Mouse (Mus musculus) MEL (cell line): ENCODE data around the gene Cracr2a. TPM values are rescaled to one million over a fixed set of nuclear protein-coding genes. Genes with fewer than 3 reads are reported as not detected.
A peak's percentile ranks its signal among the peaks of the same experiment; 100 is the strongest.

Experiments used
- DNase-seq: peaks from one replicate; pipeline ENCODE4 v3.0.0; 2011; ENCODE audit warnings: low read depth, low spot score
- H3K27ac ChIP-seq: 2 replicates; pipeline ENCODE4 v1.5.1; 2012; ENCODE audit warnings: low read depth, mild to moderate bottlenecking, control low read depth, low read length, moderate library complexity; ENCODE audit not compliant: control insufficient read depth
- H3K27me3 ChIP-seq, 2 experiments: fragments of 150-350 bp in 1 of 2; sonication (generic) in 1 of 2; 2 replicates each; pipeline ENCODE4 v1.6.1; 2012; ENCODE audit warnings: low read length in 2 of 2, mild to moderate bottlenecking in 2 of 2, improper control_type of control experiment in 1 of 2, moderate library complexity in 1 of 2; ENCODE audit not compliant: insufficient read depth in 2 of 2, control insufficient read depth in 1 of 2
- H3K36me3 ChIP-seq, 2 experiments: 2 replicates each; pipeline ENCODE4 v1.6.1; 2012 to 2014; ENCODE audit warnings: low read length in 2 of 2, improper control_type of control experiment in 1 of 2, inconsistent platforms in 1 of 2, mild to moderate bottlenecking in 1 of 2; ENCODE audit not compliant: insufficient read depth in 2 of 2, control insufficient read depth in 1 of 2
- H3K4me1 ChIP-seq, 2 experiments: fragments of 150-350 bp in 1 of 2; sonication (generic) in 1 of 2; 2 replicates each; pipeline ENCODE4 v1.6.1; 2012; ENCODE audit warnings: low read length in 2 of 2, improper control_type of control experiment in 1 of 2, mild to moderate bottlenecking in 1 of 2; ENCODE audit not compliant: insufficient read depth in 2 of 2, control insufficient read depth in 1 of 2
- H3K4me3 ChIP-seq, 2 experiments: fragments of 150-350 bp in 1 of 2; sonication (generic) in 1 of 2; 2 replicates each; pipeline ENCODE4 v1.5.1; 2012; ENCODE audit warnings: low read depth in 2 of 2, low read length in 2 of 2, mild to moderate bottlenecking in 2 of 2, moderate library complexity in 2 of 2, control low read depth in 1 of 2, improper control_type of control experiment in 1 of 2; ENCODE audit not compliant: control insufficient read depth in 1 of 2, insufficient read depth in 1 of 2
- H3K79me2 ChIP-seq: 2 replicates; pipeline ENCODE4 v1.6.1; 2012; ENCODE audit warnings: mild to moderate bottlenecking, low read length, moderate library complexity; ENCODE audit not compliant: control insufficient read depth, poor library complexity, insufficient read depth
- H3K9ac ChIP-seq: 2 replicates; pipeline ENCODE4 v1.6.1; 2012; ENCODE audit warnings: low read depth, mild to moderate bottlenecking, control low read depth, low read length, moderate library complexity; ENCODE audit not compliant: control insufficient read depth, poor library complexity, severe bottlenecking
- H3K9me3 ChIP-seq: fragments of 150-350 bp; sonication (generic); replicated peaks from 2 replicates; pipeline ENCODE4 v1.6.1; 2012; ENCODE audit warnings: mild to moderate bottlenecking, low read length, improper control_type of control experiment, moderate library complexity; ENCODE audit not compliant: insufficient read depth
- CHD1 ChIP-seq: IDR thresholded peaks from 2 replicates; pipeline ENCODE4 v1.6.1; 2012; ENCODE audit warnings: low read depth, mild to moderate bottlenecking, inconsistent platforms, low read length, improper control_type of control experiment
- CHD2 ChIP-seq: IDR thresholded peaks from 2 replicates; pipeline ENCODE4 v1.6.1; 2011; ENCODE audit warnings: low read length, improper control_type of control experiment
- CTCF ChIP-seq, 3 experiments: IDR thresholded peaks in 2 of 3; conservative IDR thresholded peaks in 1 of 3; 2 replicates each; pipeline ENCODE4 v1.5.1; 2011 to 2012; ENCODE audit warnings: low read length in 3 of 3, low read depth in 2 of 3, mild to moderate bottlenecking in 2 of 3, improper control_type of control experiment in 1 of 3, inconsistent platforms in 1 of 3, mixed read lengths in 1 of 3, moderate library complexity in 1 of 3; ENCODE audit not compliant: control insufficient read depth in 1 of 3, insufficient read depth in 1 of 3, poor library complexity in 1 of 3, severe bottlenecking in 1 of 3
- E2F4 ChIP-seq: IDR thresholded peaks from 2 replicates; pipeline ENCODE4 v1.6.1; 2011; ENCODE audit warnings: low read depth, low read length, improper control_type of control experiment, borderline replicate concordance
- ELF1 ChIP-seq: IDR thresholded peaks from 2 replicates; pipeline ENCODE4 v1.6.1; 2014; ENCODE audit warnings: low read depth, mild to moderate bottlenecking, inconsistent platforms, low read length, improper control_type of control experiment, moderate library complexity
- EP300 ChIP-seq, 2 experiments: IDR thresholded peaks; 2 replicates each; pipeline ENCODE4 v1.6.1; 2011; ENCODE audit warnings: improper control_type of control experiment in 2 of 2, low read length in 2 of 2, low read depth in 1 of 2, mild to moderate bottlenecking in 1 of 2
- ETS1 ChIP-seq: IDR thresholded peaks from 2 replicates; pipeline ENCODE4 v1.6.1; 2012; ENCODE audit warnings: low read depth, mild to moderate bottlenecking, inconsistent platforms, low read length, improper control_type of control experiment, moderate library complexity
- GABPA ChIP-seq: IDR thresholded peaks from 2 replicates; pipeline ENCODE4 v1.6.1; 2012; ENCODE audit warnings: low read depth, mild to moderate bottlenecking, inconsistent platforms, low read length, improper control_type of control experiment, moderate library complexity
- GATA1 ChIP-seq: IDR thresholded peaks from 2 replicates; pipeline ENCODE4 v1.6.1; 2011; ENCODE audit warnings: low read depth, low read length, improper control_type of control experiment
- MAFK ChIP-seq: IDR thresholded peaks from 2 replicates; pipeline ENCODE4 v1.6.1; 2011; ENCODE audit warnings: low read depth, mild to moderate bottlenecking, low read length, improper control_type of control experiment, borderline replicate concordance
- MAX ChIP-seq: IDR thresholded peaks from 2 replicates; pipeline ENCODE4 v1.6.1; 2011; ENCODE audit warnings: low read length, improper control_type of control experiment
- MAZ ChIP-seq: IDR thresholded peaks from 2 replicates; pipeline ENCODE4 v1.6.1; 2012; ENCODE audit warnings: low read depth, mild to moderate bottlenecking, inconsistent platforms, low read length, improper control_type of control experiment
- MEF2A ChIP-seq: IDR thresholded peaks from 2 replicates; pipeline ENCODE4 v1.6.1; 2014; ENCODE audit warnings: low read depth, mild to moderate bottlenecking, inconsistent platforms, low read length, improper control_type of control experiment; ENCODE audit not compliant: poor library complexity, insufficient replicate concordance, severe bottlenecking; ENCODE audit errors: extremely low read depth
- MXI1 ChIP-seq: IDR thresholded peaks from 2 replicates; pipeline ENCODE4 v1.6.1; 2011; ENCODE audit warnings: mild to moderate bottlenecking, low read depth, low read length, improper control_type of control experiment
- NELFE ChIP-seq: IDR thresholded peaks from 2 replicates; pipeline ENCODE4 v1.6.1; 2011; ENCODE audit warnings: low read depth, low read length, improper control_type of control experiment
- NRF1 ChIP-seq: IDR thresholded peaks from 2 replicates; pipeline ENCODE4 v1.6.1; 2014; ENCODE audit warnings: low read depth, mild to moderate bottlenecking, inconsistent platforms, low read length, improper control_type of control experiment, moderate library complexity; ENCODE audit not compliant: poor library complexity, insufficient read depth, severe bottlenecking
- POLR2A ChIP-seq, 2 experiments: IDR thresholded peaks; 2 replicates each; pipeline ENCODE4 v1.6.1; 2011 to 2012; ENCODE audit warnings: low read length in 2 of 2, mild to moderate bottlenecking in 2 of 2, control low read depth in 1 of 2, improper control_type of control experiment in 1 of 2, low read depth in 1 of 2, moderate library complexity in 1 of 2; ENCODE audit not compliant: control insufficient read depth in 1 of 2, insufficient read depth in 1 of 2, poor library complexity in 1 of 2
- POLR2AphosphoS5 ChIP-seq: IDR thresholded peaks from 2 replicates; pipeline ENCODE4 v1.6.1; 2012; ENCODE audit warnings: low read depth, borderline replicate concordance, mild to moderate bottlenecking, inconsistent platforms, low read length, moderate library complexity, mixed read lengths
- RAD21 ChIP-seq: IDR thresholded peaks from 2 replicates; pipeline ENCODE4 v1.6.1; 2011; ENCODE audit warnings: mild to moderate bottlenecking, low read depth, low read length, improper control_type of control experiment
- RCOR1 ChIP-seq: IDR thresholded peaks from 2 replicates; pipeline ENCODE4 v1.6.1; 2012; ENCODE audit warnings: low read depth, mild to moderate bottlenecking, inconsistent platforms, low read length, improper control_type of control experiment
- SIN3A ChIP-seq: IDR thresholded peaks from 2 replicates; pipeline ENCODE4 v1.6.1; 2012; ENCODE audit warnings: low read length, improper control_type of control experiment, inconsistent platforms
- TAL1 ChIP-seq: IDR thresholded peaks from 2 replicates; pipeline ENCODE4 v1.6.1; 2012; ENCODE audit warnings: mild to moderate bottlenecking, inconsistent platforms, low read length, moderate library complexity, mixed read lengths
- TBP ChIP-seq: IDR thresholded peaks from 2 replicates; pipeline ENCODE4 v1.8.0; 2011; ENCODE audit warnings: low read depth, low read length, improper control_type of control experiment
- TCF12 ChIP-seq: IDR thresholded peaks from 2 replicates; pipeline ENCODE4 v1.6.1; 2014; ENCODE audit warnings: low read depth, mild to moderate bottlenecking, inconsistent platforms, low read length, improper control_type of control experiment, moderate library complexity
- USF2 ChIP-seq, 2 experiments: IDR thresholded peaks; 2 replicates each; pipeline ENCODE4 v1.6.1; 2011 to 2012; ENCODE audit warnings: improper control_type of control experiment in 2 of 2, low read length in 2 of 2, borderline replicate concordance in 1 of 2, inconsistent platforms in 1 of 2, low read depth in 1 of 2, mild to moderate bottlenecking in 1 of 2; ENCODE audit not compliant: insufficient read depth in 1 of 2
- ZC3H11A ChIP-seq: IDR thresholded peaks from 2 replicates; pipeline ENCODE4 v1.6.1; 2012; ENCODE audit warnings: low read depth, mild to moderate bottlenecking, inconsistent platforms, low read length, improper control_type of control experiment
- ZMIZ1 ChIP-seq: IDR thresholded peaks from 2 replicates; pipeline ENCODE4 v1.6.1; 2012; ENCODE audit warnings: low read depth, mild to moderate bottlenecking, inconsistent platforms, low read length, improper control_type of control experiment, moderate library complexity
- polyA plus RNA-seq, 2 experiments: library from polyadenylated mRNA; stranded (reverse) in 1 of 2; unstranded in 1 of 2; fragments of >175 nt in 1 of 2; fragments of >200 nt in 1 of 2; gene quantifications; 2 replicates each; pipeline versions ENCODE4 v1.2.1 to v1.2.4; 2012; ENCODE audit warnings: low replicate concordance in 2 of 2, low read depth in 1 of 2; ENCODE audit not compliant: insufficient read length in 2 of 2, insufficient read depth in 1 of 2, missing spikeins in 1 of 2
- total RNA-seq: library from RNA; depleted of rRNA; stranded (reverse); fragments of 300-350 nt; gene quantifications from 2 replicates; pipeline ENCODE4 v1.2.3, GENCODE M21; 2012

Cracr2a gene
- total and polyA plus RNA-seq, 3 experiments: 2.2 to 3.1 TPM; not detected in 1

DNA sequence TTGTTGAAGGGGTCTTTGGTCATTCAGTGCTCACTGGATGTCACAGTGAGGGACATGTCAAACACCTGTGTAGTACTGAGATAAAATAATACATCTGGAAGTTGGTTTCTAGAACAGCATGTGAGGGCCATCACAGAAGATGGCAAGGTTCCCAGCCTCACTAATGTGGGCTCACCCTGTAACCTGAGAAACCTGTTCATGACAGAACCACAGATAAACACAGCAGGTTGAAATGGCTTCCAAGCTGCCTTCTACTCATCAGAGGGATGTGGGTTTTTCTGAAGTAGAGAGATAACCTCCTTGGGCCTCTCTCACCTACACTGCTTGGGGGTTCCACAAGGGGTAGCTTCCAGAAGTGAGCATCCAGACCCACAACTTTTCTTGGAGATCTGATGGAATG lies 48.5 kb downstream of the Cracr2a start:
- no peak overlapping the region for H3K27ac ChIP-seq
- H3K9ac ChIP-seq: no peak overlapping the region
- DNase-seq: peak; percentile 68
- no peak for TF ChIP-seq MAX
- TF ChIP-seq RCOR1: no peak; the same call in 1 of the 2 replicates
- peak; percentile 69 for TF ChIP-seq TAL1
- TF ChIP-seq EP300 (IDR thresholded peaks at IDR 0.05; ENCODE audit: low read depth in 1 of 2, low read length in 2 of 2): peak; percentile 50 to 53
- TF ChIP-seq ZC3H11A: no peak
- TF ChIP-seq TCF12: peak; percentile 58
- no peak for TF ChIP-seq GABPA
- peak; percentile 34; the same call in 1 of the 2 replicates for TF ChIP-seq ETS1
- TF ChIP-seq MAZ: no peak
- no peak for TF ChIP-seq USF2 (IDR thresholded peaks at IDR 0.05; ENCODE audit: borderline replicate concordance in 1 of 2, insufficient read depth in 1 of 2, low read depth in 1 of 2, low read length in 2 of 2)
- TF ChIP-seq GATA1: no peak; the same call in 1 of the 2 replicates
- TF ChIP-seq MEF2A: no peak
- TF ChIP-seq NELFE: no peak
- H3K79me2 ChIP-seq: no peaks in the 10 kb centered on the region
- no peaks in the 10 kb centered on the region for H3K9me3 ChIP-seq
- H3K27me3 ChIP-seq: no peaks in the 10 kb centered on the region
- no peak overlapping the region for H3K4me3 ChIP-seq
- H3K36me3 ChIP-seq: peaks cover 0 to 3% of the 10 kb centered on the region in 2 experiments; a peak in 1 of 4 replicates
- peaks cover 0 to 6% of the 10 kb centered on the region in 2 experiments; a peak in 2 of 4 replicates for H3K4me1 ChIP-seq

DNA sequence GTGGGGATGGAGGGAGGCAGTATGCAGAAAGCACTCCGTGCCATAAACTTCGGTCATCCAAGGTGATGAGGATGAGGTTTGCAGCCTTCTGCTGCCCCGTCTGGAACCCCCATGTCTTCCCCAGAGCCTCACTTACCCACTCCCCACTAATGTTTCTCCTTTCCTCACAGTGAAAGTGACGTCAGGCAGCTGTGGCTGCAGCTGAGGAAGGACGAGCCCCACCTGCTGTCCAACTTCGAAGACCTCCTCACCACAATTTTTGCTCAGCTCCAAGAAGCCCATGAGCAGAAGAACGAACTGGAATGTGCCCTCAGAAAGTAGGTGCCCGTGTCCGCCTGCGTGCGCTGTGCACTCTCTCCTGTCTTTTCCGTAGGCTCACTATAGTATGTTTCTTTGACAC lies 50.1 kb downstream of the Cracr2a start:
- Histone ChIP-seq H3K79me2 (no peaks in the 10 kb centered on the region), H3K4me3 (no peak overlapping the region), H3K36me3 (peaks cover 0 to 3% of the 10 kb centered on the region in 2 experiments; a peak in 1 of 4 replicates), H3K27me3 (no peaks in the 10 kb centered on the region), H3K4me1 (peaks cover 0 to 6% of the 10 kb centered on the region in 2 experiments; a peak in 2 of 4 replicates)
- no peak for DNase-seq
- no peak for TF ChIP-seq TBP
- TF ChIP-seq POLR2AphosphoS5: no peak
- no peak for TF ChIP-seq RAD21
- no peak for TF ChIP-seq CHD1
- no peak for TF ChIP-seq POLR2A (IDR thresholded peaks at IDR 0.05; ENCODE audit: control insufficient read depth in 1 of 2, insufficient read depth in 1 of 2, low read depth in 1 of 2, low read length in 2 of 2, poor library complexity in 1 of 2)
- TF ChIP-seq MXI1: no peak
- no peak for TF ChIP-seq CTCF (IDR thresholded peaks at IDR 0.05 in 2 of 3, conservative IDR thresholded peaks at IDR 0.05 in 1 of 3; ENCODE audit: control insufficient read depth in 1 of 3, insufficient read depth in 1 of 3, low read depth in 2 of 3, low read length in 3 of 3, poor library complexity in 1 of 3, severe bottlenecking in 1 of 3)
- TF ChIP-seq E2F4: no peak
- TF ChIP-seq ELF1: no peak
- TF ChIP-seq ZMIZ1: no peak
- TF ChIP-seq NELFE: no peak
- TF ChIP-seq CHD2: no peak
- no peak for TF ChIP-seq NRF1
- no peak for TF ChIP-seq MAX
- no peak for TF ChIP-seq MAFK
- TF ChIP-seq ZC3H11A: no peak
- no peak for TF ChIP-seq TAL1
- no peak for TF ChIP-seq SIN3A
- TF ChIP-seq, all 39 proteins: peak for 0
- no peaks in the 10 kb centered on the region for H3K9me3 ChIP-seq
- H3K9ac ChIP-seq: no peak overlapping the region
- H3K27ac ChIP-seq: no peak overlapping the region
